Mouse (Mus musculus) cortical plate, adult 2 months (tissue): Measurements from ENCODE around the gene Litaf. TPM values are rescaled to one million over a fixed set of nuclear protein-coding genes. Genes with fewer than 3 reads are reported as not detected.

Source experiments
- H3K27ac ChIP-seq: fragments of 200-500 bp; 2 replicates; pipeline ENCODE4 v1.5.1; 2012; ENCODE audit warnings: low read length, control low read depth, inconsistent platforms; ENCODE audit not compliant: insufficient read depth
- H3K4me1 ChIP-seq: fragments of 200-500 bp; 2 replicates; pipeline ENCODE4 v1.6.1; 2011; ENCODE audit warnings: low read length; ENCODE audit not compliant: control insufficient read depth, insufficient read depth
- H3K4me3 ChIP-seq: fragments of 200-500 bp; 2 replicates; pipeline ENCODE4 v1.5.1; 2011; ENCODE audit warnings: mild to moderate bottlenecking, low read length, control low read depth; ENCODE audit not compliant: insufficient read depth
- CTCF ChIP-seq: fragments of 200-500 bp; IDR thresholded peaks from 2 replicates; pipeline ENCODE4 v1.5.1; 2011; ENCODE audit warnings: mild to moderate bottlenecking, control low read depth, low read length; ENCODE audit not compliant: insufficient read depth; ENCODE audit errors: extremely low read depth
- POLR2A ChIP-seq: fragments of 200-500 bp; IDR thresholded peaks from 2 replicates; pipeline ENCODE4 v1.6.1; 2011; ENCODE audit warnings: mild to moderate bottlenecking, low read length, control low read depth; ENCODE audit not compliant: insufficient read depth; ENCODE audit errors: extremely low read depth
- polyA plus RNA-seq: library from polyadenylated mRNA; depleted of rRNA; stranded (reverse); fragments of >200 nt; gene quantifications from 2 replicates; pipeline ENCODE4 v1.2.3, GENCODE M21; 2012

Gene Litaf
- polyA plus RNA-seq, 1 experiment, result 45.0 TPM

DNA sequence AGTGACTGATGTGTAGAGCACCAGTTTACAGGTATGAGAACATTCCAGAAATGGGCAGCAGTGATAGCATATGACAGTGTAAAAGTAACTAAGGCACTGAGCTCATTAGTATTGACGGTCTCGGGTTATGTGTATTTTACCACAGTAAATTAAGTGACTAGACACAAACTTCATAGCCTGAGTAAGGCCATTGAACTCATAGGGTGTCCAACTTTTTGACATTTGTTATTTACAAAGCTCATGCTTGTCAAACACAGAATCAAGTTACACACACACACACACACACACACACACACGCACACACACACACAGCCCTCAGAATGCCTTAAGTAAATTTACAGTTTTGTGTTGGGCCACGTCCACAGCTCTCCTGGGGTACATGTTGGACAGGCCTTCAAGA, 126.0 kb downstream of the Litaf start:
- no peak for TF ChIP-seq CTCF
- no peak for TF ChIP-seq POLR2A
- Histone ChIP-seq H3K4me1 (no peaks in the 10 kb centered on the region), H3K27ac (no peak overlapping the region), H3K4me3 (no peak overlapping the region)

DNA sequence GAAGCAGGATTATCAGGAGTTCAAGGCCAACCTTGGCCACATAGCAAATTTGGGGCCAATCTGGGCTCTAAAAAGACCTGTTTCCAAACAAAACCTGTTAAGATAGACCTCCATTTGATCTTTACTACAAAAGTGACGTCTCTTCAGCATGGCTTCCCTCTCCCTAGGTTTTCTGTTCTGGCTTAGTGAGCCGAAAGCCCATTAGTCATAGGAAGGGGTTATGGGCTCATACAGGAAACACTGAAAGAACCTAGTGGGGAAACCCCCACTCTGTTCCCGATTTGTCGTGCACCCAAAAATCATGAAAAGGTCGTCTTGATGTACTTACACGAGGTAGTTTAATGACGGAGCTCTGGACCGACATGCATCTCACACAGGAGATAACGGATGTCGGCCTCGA, 128.5 kb downstream of the Litaf start:
- Histone ChIP-seq H3K4me1 (no peaks in the 10 kb centered on the region), H3K4me3 (no peak overlapping the region), H3K27ac (no peak overlapping the region)
- TF ChIP-seq POLR2A (no peak), CTCF (no peak)

DNA sequence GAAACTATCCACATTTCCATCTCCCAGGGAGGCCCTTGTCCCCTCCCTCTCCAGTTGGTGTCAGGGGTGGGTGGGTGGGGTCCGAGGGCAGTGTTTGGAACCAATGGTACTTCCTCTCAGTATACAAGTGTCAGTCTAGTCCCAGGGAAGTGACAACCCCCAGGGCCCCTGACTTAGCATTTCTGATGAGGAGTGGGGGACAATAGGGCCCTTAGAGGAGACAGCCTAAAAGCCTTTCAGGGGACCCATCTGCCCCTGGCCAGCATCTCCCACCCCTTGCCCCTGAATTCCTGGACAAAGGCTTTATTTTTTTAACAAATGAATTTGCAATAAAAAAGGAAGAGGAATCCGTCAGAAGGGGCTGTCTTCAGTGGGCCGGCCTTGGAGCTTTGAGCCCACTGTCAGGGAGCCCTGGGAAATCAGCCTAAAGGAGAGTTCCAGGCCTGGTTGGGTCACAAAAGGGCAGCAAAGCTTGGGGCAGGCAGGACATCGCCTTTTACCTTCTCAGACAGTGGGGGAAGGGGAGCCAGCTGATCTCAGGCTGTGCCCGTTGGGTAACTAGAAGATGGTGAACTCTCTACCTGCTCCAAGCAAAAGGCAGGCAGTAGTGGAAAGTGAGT, 129.1 kb downstream of the Litaf start:
- no peak overlapping the region for H3K4me3 ChIP-seq
- no peaks in the 10 kb centered on the region for H3K4me1 ChIP-seq
- TF ChIP-seq CTCF, result no peak
- TF ChIP-seq POLR2A, result no peak
- H3K27ac ChIP-seq, result no peak overlapping the region

DNA sequence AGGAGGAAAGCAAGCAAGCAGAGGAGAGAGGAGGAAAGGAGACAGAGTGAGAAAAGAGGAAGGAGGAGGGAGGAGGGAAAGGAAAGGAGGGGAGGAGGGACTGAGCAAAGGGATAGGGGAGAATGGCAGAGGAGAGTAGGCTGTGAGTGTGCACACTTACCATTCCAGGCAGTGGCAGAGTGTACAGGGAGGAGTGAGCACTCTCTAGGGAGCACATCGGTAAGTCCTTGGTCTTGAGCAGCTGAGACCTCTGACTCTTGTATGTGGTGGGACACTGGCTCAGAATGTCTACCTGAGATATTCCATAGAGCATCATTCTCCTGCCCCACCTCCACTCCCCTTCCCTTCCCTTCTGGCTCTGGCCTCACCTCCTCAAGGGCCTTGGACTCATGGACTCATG, 131.9 kb downstream of the Litaf start:
- no peak for TF ChIP-seq CTCF
- TF ChIP-seq POLR2A, result no peak
- H3K27ac ChIP-seq, result no peak overlapping the region
- no peak overlapping the region for H3K4me3 ChIP-seq
- H3K4me1 ChIP-seq, result no peaks in the 10 kb centered on the region

DNA sequence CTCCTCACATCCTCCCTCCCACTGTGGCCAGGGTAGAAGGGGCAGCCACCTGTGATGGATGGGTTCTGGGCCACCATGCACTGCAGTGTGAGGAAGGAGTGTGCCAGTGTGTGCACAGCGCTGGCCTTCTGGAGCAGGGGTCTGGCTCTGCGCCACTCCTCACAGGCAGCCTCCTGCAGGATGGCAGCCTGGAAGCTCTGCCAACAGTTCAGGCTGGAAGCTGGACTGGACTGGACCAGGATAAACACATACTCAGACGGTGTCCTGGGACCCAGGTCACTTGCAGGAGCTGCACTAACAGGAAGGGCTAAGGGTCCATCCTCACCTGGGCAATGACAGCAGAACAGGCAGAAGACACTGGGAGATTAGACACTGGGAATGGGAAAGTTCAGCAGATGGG, 132.6 kb downstream of the Litaf start:
- TF ChIP-seq POLR2A (no peak), CTCF (no peak)
- Histone ChIP-seq H3K27ac (no peak overlapping the region), H3K4me1 (no peaks in the 10 kb centered on the region), H3K4me3 (no peak overlapping the region)

DNA sequence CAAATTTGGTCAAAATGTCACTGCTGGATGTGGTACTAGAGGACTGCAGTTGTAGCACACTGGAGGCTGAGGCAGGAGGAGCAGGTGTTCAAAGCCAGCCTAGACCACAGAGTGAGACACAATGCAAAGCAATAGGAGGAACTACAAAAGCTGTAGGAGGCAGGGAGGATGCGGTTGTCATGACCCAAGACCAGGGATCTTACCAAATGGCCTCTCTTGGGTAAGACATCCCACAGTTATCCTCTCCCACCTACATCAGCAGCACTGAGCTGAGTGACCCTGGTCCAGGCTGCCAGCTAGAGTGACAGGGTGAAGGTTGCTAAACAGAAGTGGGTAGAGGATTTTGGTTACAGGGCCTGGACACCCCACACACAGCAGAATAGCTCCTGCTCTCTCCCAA, 138.9 kb downstream of the Litaf start:
- H3K27ac ChIP-seq, result no peak overlapping the region
- TF ChIP-seq POLR2A (no peak), CTCF (no peak)
- no peak overlapping the region for H3K4me3 ChIP-seq
- no peaks in the 10 kb centered on the region for H3K4me1 ChIP-seq

DNA sequence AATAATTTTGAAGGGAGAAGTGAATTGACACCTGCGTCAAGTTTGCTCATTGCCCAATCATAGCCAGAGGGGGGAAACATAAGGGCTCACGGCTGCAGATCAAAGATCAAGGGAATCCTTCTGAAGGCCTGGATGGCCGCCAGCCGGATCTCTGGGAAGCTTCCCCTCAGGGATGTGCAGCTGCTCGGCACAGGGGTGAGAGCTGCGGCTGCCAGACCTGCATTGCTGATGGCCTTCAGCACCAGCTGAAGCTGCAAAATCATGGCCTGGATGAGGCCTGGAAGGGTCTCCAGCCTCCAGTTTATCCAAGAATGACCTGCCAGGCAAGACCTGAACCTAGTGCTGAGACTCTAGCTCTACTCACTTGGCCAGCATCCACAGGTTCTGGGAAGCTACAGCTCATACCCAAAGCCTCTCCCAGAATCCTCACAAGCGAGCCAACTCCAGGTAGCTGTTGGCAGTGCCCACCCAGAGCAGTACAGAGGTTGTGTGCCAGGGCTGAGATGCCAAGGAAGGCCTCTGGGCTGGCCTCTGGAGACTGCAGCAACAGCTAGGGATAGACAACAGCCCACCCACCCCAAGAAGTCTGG, 140.3 kb downstream of the Litaf start:
- no peak overlapping the region for H3K27ac ChIP-seq
- TF ChIP-seq POLR2A, result no peak
- no peak for TF ChIP-seq CTCF
- no peaks in the 10 kb centered on the region for H3K4me1 ChIP-seq
- no peak overlapping the region for H3K4me3 ChIP-seq

DNA sequence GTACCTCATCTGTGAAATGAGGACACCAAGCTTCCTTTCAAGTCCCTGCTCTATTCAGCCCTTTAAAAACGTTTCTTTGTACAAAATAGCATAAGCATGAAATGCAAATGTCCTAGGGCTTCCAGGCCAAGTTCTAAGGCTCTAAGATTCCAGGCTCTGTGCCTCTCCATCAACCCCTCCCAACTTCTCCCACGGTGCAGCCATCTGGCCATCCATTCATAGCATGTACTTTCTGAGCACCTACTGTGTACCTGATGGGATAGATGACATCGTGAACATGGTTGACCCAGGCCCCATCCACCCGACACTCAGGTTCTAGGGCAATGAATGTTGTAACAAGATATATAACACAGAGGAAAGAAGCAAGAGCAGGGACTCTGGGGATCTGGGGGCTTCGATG, 142.4 kb downstream of the Litaf start:
- TF ChIP-seq POLR2A, result no peak
- no peak for TF ChIP-seq CTCF
- H3K27ac ChIP-seq, result no peak overlapping the region
- H3K4me3 ChIP-seq, result no peak overlapping the region
- no peaks in the 10 kb centered on the region for H3K4me1 ChIP-seq

DNA sequence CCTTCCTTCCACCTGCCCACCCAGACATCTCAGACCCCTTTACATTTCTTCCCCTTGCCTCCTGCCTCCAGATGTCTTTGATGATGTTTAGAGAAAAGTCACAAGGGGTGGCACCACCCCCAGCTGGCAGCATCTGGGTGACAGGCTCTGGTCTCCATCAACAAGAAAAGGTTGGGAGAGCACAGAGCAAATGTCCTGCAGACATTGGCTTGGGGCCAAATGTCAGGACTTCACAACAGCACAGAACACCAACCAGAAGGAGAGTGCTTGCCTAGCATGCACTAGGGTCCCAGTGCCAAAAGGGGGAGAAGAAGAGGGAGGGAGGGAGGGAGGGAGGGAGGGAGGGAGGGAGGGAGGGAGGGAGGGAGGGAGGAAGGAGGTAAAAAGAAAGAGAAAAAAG, 146.1 kb downstream of the Litaf start:
- Histone ChIP-seq H3K4me3 (no peak overlapping the region), H3K27ac (no peak overlapping the region), H3K4me1 (no peaks in the 10 kb centered on the region)
- TF ChIP-seq CTCF (no peak), POLR2A (no peak)

DNA sequence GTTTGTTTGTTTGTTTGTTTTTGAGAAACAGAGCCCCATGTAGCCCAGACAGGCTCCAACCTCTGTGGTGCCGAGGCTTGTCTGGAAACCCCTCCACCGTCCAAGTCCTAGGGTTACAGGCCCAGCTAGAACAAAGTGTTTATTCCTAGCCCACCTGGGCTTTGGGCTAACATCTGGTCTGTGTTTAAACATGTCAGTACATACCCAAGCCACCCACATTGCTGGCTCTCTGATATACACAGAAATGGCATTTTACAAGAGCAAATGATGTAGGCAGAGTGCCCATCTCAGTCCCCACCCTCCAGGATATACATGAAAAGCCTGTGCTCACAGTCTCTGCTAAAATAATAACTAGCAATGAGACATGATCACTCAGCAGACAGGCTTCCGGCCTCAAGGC, 149.7 kb downstream of the Litaf start:
- TF ChIP-seq CTCF (no peak), POLR2A (no peak)
- Histone ChIP-seq H3K27ac (no peak overlapping the region), H3K4me3 (no peak overlapping the region), H3K4me1 (no peaks in the 10 kb centered on the region)
